Mouse (Mus musculus) midbrain, embryonic 16.5 days (tissue): Measurements from ENCODE around the gene Lhfp. TPM values are rescaled to one million over a fixed set of nuclear protein-coding genes. Genes with fewer than 3 reads are reported as not detected.
"Not testable (repeated sequence)": the region's sequence is repeated elsewhere in the genome, so short reads cannot be mapped to it uniquely, and the experiment has no call there.

Source experiments
- ATAC-seq: fragments of 200-750 bp; cut with Nextera tagmentation; 2 replicates; pipeline ENCODE4 v1.8.0; 2017; ENCODE audit warnings: moderate TSS enrichment
- H3K27ac ChIP-seq: fragments of 300-500 bp; sonication (generic); 2 replicates; pipeline ENCODE4 v1.5.1; 2014; ENCODE audit warnings: mild to moderate bottlenecking, low read length, mixed read lengths
- H3K27me3 ChIP-seq: fragments of 300-500 bp; sonication (generic); 2 replicates; pipeline ENCODE4 v1.6.1; 2014; ENCODE audit warnings: low read depth, low read length, mixed read lengths; ENCODE audit not compliant: control insufficient read depth, insufficient read depth
- H3K36me3 ChIP-seq: fragments of 300-500 bp; sonication (generic); 2 replicates; pipeline ENCODE4 v1.6.1; 2014; ENCODE audit warnings: mild to moderate bottlenecking, low read length, moderate library complexity, mixed read lengths; ENCODE audit not compliant: control insufficient read depth, insufficient read depth
- H3K4me1 ChIP-seq: fragments of 300-500 bp; sonication (generic); 2 replicates; pipeline ENCODE4 v1.6.1; 2014; ENCODE audit warnings: mild to moderate bottlenecking, low read length, mixed read lengths; ENCODE audit not compliant: control insufficient read depth, insufficient read depth
- H3K4me2 ChIP-seq: fragments of 300-500 bp; sonication (generic); 2 replicates; pipeline ENCODE4 v1.6.1; 2014; ENCODE audit warnings: mild to moderate bottlenecking, low read length, mixed read lengths
- H3K4me3 ChIP-seq: fragments of 300-500 bp; sonication (generic); 2 replicates; pipeline ENCODE4 v1.5.1; 2014; ENCODE audit warnings: low read depth, mild to moderate bottlenecking, low read length, moderate library complexity, mixed read lengths
- H3K9ac ChIP-seq: fragments of 300-500 bp; sonication (generic); 2 replicates; pipeline ENCODE4 v1.6.1; 2014; ENCODE audit warnings: low read depth, low read length, mixed read lengths
- H3K9me3 ChIP-seq: fragments of 300-500 bp; sonication (generic); replicated peaks from 2 replicates; pipeline ENCODE4 v1.6.1; 2014; ENCODE audit warnings: mild to moderate bottlenecking, low read length, mixed read lengths; ENCODE audit not compliant: control insufficient read depth, poor library complexity, severe bottlenecking
- WGBS: fragments of 180-500 bp; shearing (Covaris S2); extraction: QIAGEN DNeasy Blood & Tissue Kit; methylation state at CpG from one replicate; pipeline ENCODE4 v1.1.7; 2014; 5-methylcytosine and 5-hydroxymethylcytosine counted together
- polyA plus RNA-seq: library from polyadenylated mRNA; unstranded; fragments of >200 nt; fragmentation: Nextera tagmentation; extraction: Ambion mirVana; gene quantifications from 2 replicates; pipeline ENCODE4 v1.2.1, GENCODE M21; 2015

Gene Lhfp
- polyA plus RNA-seq, 1 experiment from 2014 or later = 64.1 TPM

- no peak for ATAC-seq
- H3K27ac ChIP-seq = no peak overlapping the region
Measured at GRCm38 (mm10) chr3:53253223-53253832, 212.0 kb downstream of the Lhfp start.

GRCm38 (mm10) chr3:53258657-53259158 lies 217.4 kb downstream of the Lhfp start:
- Histone ChIP-seq H3K27me3 (no peaks in the 10 kb centered on the region), H3K9me3 (no peaks in the 10 kb centered on the region), H3K27ac (no peak overlapping the region), H3K9ac (no peak overlapping the region), H3K4me2 (no peak overlapping the region), H3K36me3 (no peaks in the 10 kb centered on the region), H3K4me3 (no peak overlapping the region), H3K4me1 (peaks cover 3% of the 10 kb centered on the region; the same call in 1 of the 2 replicates)
- ATAC-seq = no peak; the same call in 1 of the 2 replicates
- 40% methylated on average over 7 of the region's 7 CpGs for WGBS

More at GRCm38 (mm10) chr3:53253223-53253832, 212.0 kb downstream of the Lhfp start:
- peaks cover 20% of the 10 kb centered on the region for H3K4me1 ChIP-seq
- no peak overlapping the region for H3K4me3 ChIP-seq
- no peaks in the 10 kb centered on the region for H3K9me3 ChIP-seq
- H3K9ac ChIP-seq = no peak overlapping the region
- no peaks in the 10 kb centered on the region for H3K36me3 ChIP-seq
- no peaks in the 10 kb centered on the region for H3K27me3 ChIP-seq
- 59% methylated on average over 5 of the region's 5 CpGs for WGBS
- H3K4me2 ChIP-seq = no peak overlapping the region

GRCm38 (mm10) chr3:53266116-53266515 lies 224.8 kb downstream of the Lhfp start:
- WGBS = 91% methylated on average over 6 of the region's 6 CpGs
- Histone ChIP-seq H3K4me2 (no peak overlapping the region), H3K27me3 (no peaks in the 10 kb centered on the region), H3K4me1 (no peaks in the 10 kb centered on the region), H3K9ac (no peak overlapping the region), H3K9me3 (no peaks in the 10 kb centered on the region), H3K4me3 (no peak overlapping the region), H3K27ac (no peak overlapping the region), H3K36me3 (no peaks in the 10 kb centered on the region)
- no peak for ATAC-seq

- no peaks in the 10 kb centered on the region for H3K27me3 ChIP-seq
- ATAC-seq = no peak
- H3K9me3 ChIP-seq = no peaks in the 10 kb centered on the region
- no peaks in the 10 kb centered on the region for H3K4me1 ChIP-seq
- no peak overlapping the region for H3K27ac ChIP-seq
- H3K4me2 ChIP-seq = no peak overlapping the region
- H3K9ac ChIP-seq = no peak overlapping the region
- WGBS = 37% methylated on average over 3 of the region's 3 CpGs
- H3K36me3 ChIP-seq = no peaks in the 10 kb centered on the region
- H3K4me3 ChIP-seq = no peak overlapping the region
Measured at GRCm38 (mm10) chr3:53267046-53267445, 225.7 kb downstream of the Lhfp start.

- WGBS = 85% methylated on average over 3 of the region's 3 CpGs
- no peak overlapping the region for H3K9ac ChIP-seq
- H3K27ac ChIP-seq = no peak overlapping the region
- no peak overlapping the region for H3K4me3 ChIP-seq
- no peaks in the 10 kb centered on the region for H3K4me1 ChIP-seq
- H3K9me3 ChIP-seq = no peaks in the 10 kb centered on the region
- no peak overlapping the region for H3K4me2 ChIP-seq
- no peak for ATAC-seq
- H3K36me3 ChIP-seq = no peaks in the 10 kb centered on the region
- no peaks in the 10 kb centered on the region for H3K27me3 ChIP-seq
Measured at GRCm38 (mm10) chr3:53273220-53273619, 231.9 kb downstream of the Lhfp start.

GRCm38 (mm10) chr3:53277993-53278392 lies 236.7 kb downstream of the Lhfp start:
- Histone ChIP-seq H3K4me2 (no peak overlapping the region), H3K4me1 (no peaks in the 10 kb centered on the region), H3K4me3 (no peak overlapping the region), H3K27me3 (no peaks in the 10 kb centered on the region), H3K27ac (no peak overlapping the region), H3K9me3 (no peaks in the 10 kb centered on the region), H3K9ac (no peak overlapping the region), H3K36me3 (no peaks in the 10 kb centered on the region)
- no peak for ATAC-seq
- WGBS = 91% methylated on average over 2 of the region's 2 CpGs

- H3K9me3 ChIP-seq, H3K4me1 ChIP-seq, H3K4me3 ChIP-seq, H3K27ac ChIP-seq, H3K36me3 ChIP-seq, ATAC-seq, H3K4me2 ChIP-seq, H3K27me3 ChIP-seq, H3K9ac ChIP-seq: not testable (repeated sequence)
- WGBS = 71% methylated on average over 3 of the region's 3 CpGs
Measured at GRCm38 (mm10) chr3:53282005-53282404, 240.7 kb downstream of the Lhfp start.

- H3K36me3 ChIP-seq = no peaks in the 10 kb centered on the region
- no peaks in the 10 kb centered on the region for H3K27me3 ChIP-seq
- 92% methylated on average over 5 of the region's 5 CpGs for WGBS
- no peaks in the 10 kb centered on the region; the same call in 1 of the 2 replicates for H3K9me3 ChIP-seq
- H3K4me3 ChIP-seq = no peak overlapping the region
- H3K4me2 ChIP-seq = no peak overlapping the region
- H3K9ac ChIP-seq = no peak overlapping the region
- ATAC-seq = no peak
- H3K27ac ChIP-seq = no peak overlapping the region
- H3K4me1 ChIP-seq = no peaks in the 10 kb centered on the region
Measured at GRCm38 (mm10) chr3:53284023-53284422, 242.7 kb downstream of the Lhfp start.

GRCm38 (mm10) chr3:53284471-53285177 lies 243.3 kb downstream of the Lhfp start:
- Histone ChIP-seq H3K9ac (no peak overlapping the region), H3K27me3 (no peaks in the 10 kb centered on the region), H3K9me3 (no peaks in the 10 kb centered on the region; the same call in 1 of the 2 replicates), H3K36me3 (no peaks in the 10 kb centered on the region), H3K27ac (no peak overlapping the region), H3K4me1 (no peaks in the 10 kb centered on the region), H3K4me2 (no peak overlapping the region), H3K4me3 (no peak overlapping the region)
- no peak for ATAC-seq
- WGBS = 90% methylated on average over 13 of the region's 13 CpGs
